Mouse (Mus musculus): ENCODE results near the gene Gjd2. TPM values are rescaled to one million over a fixed set of nuclear protein-coding genes. Genes with fewer than 3 reads are reported as not detected.
A peak's percentile ranks its signal among the peaks of the same experiment; 100 is the strongest.

Gjd2 gene
- polyA plus RNA-seq, 1 experiment from 2014 or later: 0.04 TPM

- Histone ChIP-seq H3K4me3 (replicated peaks; ENCODE audit: low read depth, low read length) (no peak overlapping the region), H3K4me1 (replicated peaks; ENCODE audit: insufficient read depth, low read length) (no peaks in the 10 kb centered on the region), H3K36me3 (ENCODE audit: insufficient read depth, low read length) (no peaks in the 10 kb centered on the region), H3K9ac (ENCODE audit: low read depth, low read length) (no peak overlapping the region), H3K9me3 (replicated peaks; ENCODE audit: low read length) (no peaks in the 10 kb centered on the region), H3K4me2 (ENCODE audit: low read length) (no peak overlapping the region), H3K27ac (no peak overlapping the region), H3K27me3 (ENCODE audit: insufficient read depth, low read length) (no peaks in the 10 kb centered on the region)
- no peak for DNase-seq (ENCODE audit: low spot score)
- 85% methylated on average over 2 of the region's 2 CpGs for WGBS
- no peak for ATAC-seq (replicated peaks; ENCODE audit: low FRiP score, low read depth)
- TF ChIP-seq CTCF (IDR thresholded peaks at IDR 0.05; ENCODE audit: low read depth): no peak
Observed at GRCm38 (mm10) chr2:113984890-113985289, 28.5 kb downstream of the Gjd2 start.

- WGBS: 27% methylated on average over 8 of the region's 8 CpGs
- H3K9ac ChIP-seq (ENCODE audit: low read depth, low read length): no peak overlapping the region
- H3K4me2 ChIP-seq (ENCODE audit: low read length): no peak overlapping the region
- H3K36me3 ChIP-seq (ENCODE audit: insufficient read depth, low read length): no peaks in the 10 kb centered on the region
- no peaks in the 10 kb centered on the region for H3K4me1 ChIP-seq (replicated peaks; ENCODE audit: insufficient read depth, low read length)
- no peak overlapping the region for H3K27ac ChIP-seq
- H3K9me3 ChIP-seq (replicated peaks; ENCODE audit: low read length): no peaks in the 10 kb centered on the region
- ATAC-seq (replicated peaks; ENCODE audit: low FRiP score, low read depth) (peak; percentile 59), DNase-seq (ENCODE audit: low spot score) (peak; percentile 40)
- no peak overlapping the region for H3K4me3 ChIP-seq (replicated peaks; ENCODE audit: low read depth, low read length)
- H3K27me3 ChIP-seq (ENCODE audit: insufficient read depth, low read length): no peaks in the 10 kb centered on the region
- TF ChIP-seq CTCF (IDR thresholded peaks at IDR 0.05; ENCODE audit: low read depth): no peak
Observed at GRCm38 (mm10) chr2:113980664-113981063, 32.8 kb downstream of the Gjd2 start.

GRCm38 (mm10) chr2:113978151-113978771, 35.2 kb downstream of the Gjd2 start:
- WGBS: 55% methylated on average over 5 of the region's 5 CpGs
- Histone ChIP-seq H3K4me3 (replicated peaks; ENCODE audit: low read depth, low read length) (no peak overlapping the region), H3K27me3 (ENCODE audit: insufficient read depth, low read length) (no peaks in the 10 kb centered on the region), H3K9ac (ENCODE audit: low read depth, low read length) (no peak overlapping the region), H3K36me3 (ENCODE audit: insufficient read depth, low read length) (no peaks in the 10 kb centered on the region), H3K27ac (no peak overlapping the region), H3K4me1 (replicated peaks; ENCODE audit: insufficient read depth, low read length) (no peaks in the 10 kb centered on the region), H3K4me2 (ENCODE audit: low read length) (no peak overlapping the region), H3K9me3 (replicated peaks; ENCODE audit: low read length) (no peaks in the 10 kb centered on the region)
- no peak for DNase-seq (ENCODE audit: low spot score)
- no peak for TF ChIP-seq CTCF (IDR thresholded peaks at IDR 0.05; ENCODE audit: low read depth)
- ATAC-seq (replicated peaks; ENCODE audit: low FRiP score, low read depth): no peak

GRCm38 (mm10) chr2:113973950-113974349, 39.5 kb downstream of the Gjd2 start:
- Histone ChIP-seq H3K27ac (no peak overlapping the region), H3K4me2 (ENCODE audit: low read length) (no peak overlapping the region), H3K27me3 (ENCODE audit: insufficient read depth, low read length) (no peaks in the 10 kb centered on the region), H3K36me3 (ENCODE audit: insufficient read depth, low read length) (no peaks in the 10 kb centered on the region), H3K9ac (ENCODE audit: low read depth, low read length) (no peak overlapping the region), H3K4me3 (replicated peaks; ENCODE audit: low read depth, low read length) (no peak overlapping the region), H3K4me1 (replicated peaks; ENCODE audit: insufficient read depth, low read length) (no peaks in the 10 kb centered on the region), H3K9me3 (replicated peaks; ENCODE audit: low read length) (no peaks in the 10 kb centered on the region)
- DNase-seq (ENCODE audit: low spot score): no peak
- ATAC-seq (replicated peaks; ENCODE audit: low FRiP score, low read depth): no peak
- 56% methylated on average over 7 of the region's 7 CpGs for WGBS
- TF ChIP-seq CTCF (IDR thresholded peaks at IDR 0.05; ENCODE audit: low read depth): no peak

GRCm38 (mm10) chr2:113966421-113966820, 47.0 kb downstream of the Gjd2 start:
- Histone ChIP-seq H3K9me3 (replicated peaks; ENCODE audit: low read length) (no peaks in the 10 kb centered on the region), H3K4me3 (replicated peaks; ENCODE audit: low read depth, low read length) (no peak overlapping the region), H3K27me3 (ENCODE audit: insufficient read depth, low read length) (no peaks in the 10 kb centered on the region), H3K27ac (no peak overlapping the region), H3K4me1 (replicated peaks; ENCODE audit: insufficient read depth, low read length) (no peaks in the 10 kb centered on the region), H3K36me3 (ENCODE audit: insufficient read depth, low read length) (no peaks in the 10 kb centered on the region), H3K9ac (ENCODE audit: low read depth, low read length) (no peak overlapping the region), H3K4me2 (ENCODE audit: low read length) (no peak overlapping the region)
- 22% methylated on average over 4 of the region's 4 CpGs for WGBS
- ATAC-seq (replicated peaks; ENCODE audit: low FRiP score, low read depth) (no peak), DNase-seq (ENCODE audit: low spot score) (no peak)
- TF ChIP-seq CTCF (IDR thresholded peaks at IDR 0.05; ENCODE audit: low read depth): peak; percentile 57

Other genes with a start within 250 kb of the Gjd2 start
- gene Scg5, start 184.5 kb downstream of the Gjd2 start, polyA plus RNA-seq (2015; fragmentation: Nextera tagmentation; extraction: Ambion mirVana): 36.9 and 46.2 TPM in 2 replicates
- gene Arhgap11a, start 165.0 kb downstream of the Gjd2 start, polyA plus RNA-seq (2015; fragmentation: Nextera tagmentation; extraction: Ambion mirVana): 11.7 and 12.5 TPM in 2 replicates
- gene Actc1, start 39.9 kb upstream of the Gjd2 start, polyA plus RNA-seq (2015; fragmentation: Nextera tagmentation; extraction: Ambion mirVana): 1.9 and 2.8 TPM in 2 replicates
- 39.9 and 44.4 TPM in 2 replicates for gene Aqr, start 173.4 kb upstream of the Gjd2 start, polyA plus RNA-seq (2015; fragmentation: Nextera tagmentation; extraction: Ambion mirVana)
- 4.6 and 4.9 TPM in 2 replicates for gene Zfp770, start 187.8 kb upstream of the Gjd2 start, polyA plus RNA-seq (2015; fragmentation: Nextera tagmentation; extraction: Ambion mirVana)